Mouse (Mus musculus): ENCODE data around the gene Prkci. TPM values are rescaled to one million over a fixed set of nuclear protein-coding genes. Genes with fewer than 3 reads are reported as not detected.

The Prkci gene
- polyA plus RNA-seq, 1 experiment from 2014 or later, result 38.5 TPM

GRCm38 (mm10) chr3:30975102-30975754, 20.3 kb upstream of the Prkci start:
- ATAC-seq, result no peak
- H3K27me3 ChIP-seq (replicated peaks), result no peaks in the 10 kb centered on the region
- no peaks in the 10 kb centered on the region for H3K4me1 ChIP-seq (replicated peaks)
- no peak overlapping the region for H3K27ac ChIP-seq
- H3K4me3 ChIP-seq (replicated peaks), result no peak overlapping the region
- H3K4me2 ChIP-seq (replicated peaks), result no peak overlapping the region
- H3K9me3 ChIP-seq, result no peaks in the 10 kb centered on the region
- WGBS, result 55% methylated on average over 9 of the region's 9 CpGs
- no peak overlapping the region for H3K9ac ChIP-seq
- H3K36me3 ChIP-seq, result no peaks in the 10 kb centered on the region

DNA sequence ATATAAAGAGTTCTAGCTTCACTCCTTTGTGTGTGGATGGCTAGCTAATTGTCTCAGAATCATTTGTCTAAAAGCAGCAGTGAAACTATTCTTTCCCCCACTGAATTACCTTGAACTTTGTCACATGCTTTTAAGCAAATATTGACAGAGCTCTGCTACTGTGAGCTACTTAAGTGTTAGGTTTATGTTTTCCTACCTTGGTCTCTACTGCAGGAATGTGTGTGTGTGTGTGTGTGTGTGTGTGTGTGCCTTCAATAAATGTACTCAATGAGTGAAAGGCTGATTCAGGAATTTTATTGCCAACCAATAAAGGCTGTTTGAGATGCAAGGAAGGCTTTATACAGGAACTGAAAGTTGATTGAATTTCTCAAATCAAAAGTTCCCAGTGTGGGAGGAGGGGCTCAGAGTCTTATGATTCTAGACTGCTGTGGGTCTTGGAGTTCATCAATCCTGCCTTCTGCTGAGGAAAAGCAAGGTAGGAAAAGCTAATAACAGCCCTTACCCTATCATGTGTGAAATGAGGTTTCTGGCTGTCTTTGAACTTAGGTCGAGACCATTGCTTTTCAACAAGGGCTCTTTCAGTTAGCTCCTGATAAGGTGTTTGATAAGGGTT, 18.4 kb upstream of the Prkci start:
- no peaks in the 10 kb centered on the region for H3K27me3 ChIP-seq (replicated peaks)
- no peaks in the 10 kb centered on the region for H3K36me3 ChIP-seq
- 0 out of 2 replicates have a peak, but pooled peaks cover 3% of the 10 kb centered on the region for H3K4me1 ChIP-seq (replicated peaks)
- peak overlapping the region; percentile 70 for H3K27ac ChIP-seq
- no peak overlapping the region for H3K9ac ChIP-seq
- H3K4me3 ChIP-seq (replicated peaks), result no peak overlapping the region
- H3K4me2 ChIP-seq (replicated peaks), result no peak overlapping the region
- peak; percentile 87 for ATAC-seq
- 47% methylated on average over 1 of the region's 1 CpGs for WGBS
- H3K9me3 ChIP-seq, result no peaks in the 10 kb centered on the region

DNA sequence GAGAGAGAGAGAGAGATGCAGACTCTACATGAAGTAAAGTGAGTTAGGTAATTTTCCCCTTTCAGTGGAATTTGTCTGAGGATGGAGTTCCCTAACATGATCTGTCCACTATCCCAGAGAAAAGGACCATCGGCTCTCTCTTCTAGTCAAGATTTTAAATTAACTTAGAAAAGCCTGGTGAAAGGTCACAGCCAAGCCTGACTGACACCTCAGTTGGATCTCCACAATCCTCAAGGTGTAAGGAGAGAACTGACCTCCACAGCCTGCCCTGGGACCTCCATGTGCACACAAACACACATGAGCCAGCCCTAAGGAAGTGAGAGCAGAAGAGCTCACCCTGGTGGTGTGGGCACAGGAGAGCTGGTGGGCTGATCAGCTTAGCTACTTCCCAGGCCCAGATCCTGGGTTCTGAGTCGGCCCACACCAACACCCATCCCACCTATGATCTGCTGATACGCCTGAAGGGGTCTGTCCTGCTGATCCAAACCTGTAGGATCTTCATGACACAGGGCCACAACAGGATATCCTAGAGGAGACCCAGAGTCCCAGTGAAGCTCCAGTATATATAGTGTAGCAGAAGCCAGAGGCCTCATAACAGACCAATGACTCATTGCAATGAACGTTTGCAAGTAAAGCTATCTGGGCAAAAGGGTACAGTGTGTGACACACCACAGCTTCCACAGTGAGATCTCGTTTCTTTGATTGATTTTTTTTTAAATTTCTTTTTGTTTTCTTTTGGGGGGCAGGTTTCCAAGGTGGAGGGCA, 13.7 kb upstream of the Prkci start:
- 0 out of 2 replicates have a peak, but pooled peaks cover 3% of the 10 kb centered on the region for H3K4me1 ChIP-seq (replicated peaks)
- ATAC-seq, result peak; percentile 82
- peak overlapping the region; percentile 48 for H3K27ac ChIP-seq
- H3K9ac ChIP-seq, result no peak overlapping the region
- H3K36me3 ChIP-seq, result no peaks in the 10 kb centered on the region
- H3K4me3 ChIP-seq (replicated peaks), result no peak overlapping the region
- WGBS, result 57% methylated on average over 5 of the region's 5 CpGs
- H3K9me3 ChIP-seq, result no peaks in the 10 kb centered on the region
- no peaks in the 10 kb centered on the region for H3K27me3 ChIP-seq (replicated peaks)
- no peak overlapping the region for H3K4me2 ChIP-seq (replicated peaks)

- no peak overlapping the region for H3K4me2 ChIP-seq (replicated peaks)
- 48% methylated on average over 8 of the region's 8 CpGs for WGBS
Observed at GRCm38 (mm10) chr3:30982924-30983536, 12.5 kb upstream of the Prkci start.

DNA sequence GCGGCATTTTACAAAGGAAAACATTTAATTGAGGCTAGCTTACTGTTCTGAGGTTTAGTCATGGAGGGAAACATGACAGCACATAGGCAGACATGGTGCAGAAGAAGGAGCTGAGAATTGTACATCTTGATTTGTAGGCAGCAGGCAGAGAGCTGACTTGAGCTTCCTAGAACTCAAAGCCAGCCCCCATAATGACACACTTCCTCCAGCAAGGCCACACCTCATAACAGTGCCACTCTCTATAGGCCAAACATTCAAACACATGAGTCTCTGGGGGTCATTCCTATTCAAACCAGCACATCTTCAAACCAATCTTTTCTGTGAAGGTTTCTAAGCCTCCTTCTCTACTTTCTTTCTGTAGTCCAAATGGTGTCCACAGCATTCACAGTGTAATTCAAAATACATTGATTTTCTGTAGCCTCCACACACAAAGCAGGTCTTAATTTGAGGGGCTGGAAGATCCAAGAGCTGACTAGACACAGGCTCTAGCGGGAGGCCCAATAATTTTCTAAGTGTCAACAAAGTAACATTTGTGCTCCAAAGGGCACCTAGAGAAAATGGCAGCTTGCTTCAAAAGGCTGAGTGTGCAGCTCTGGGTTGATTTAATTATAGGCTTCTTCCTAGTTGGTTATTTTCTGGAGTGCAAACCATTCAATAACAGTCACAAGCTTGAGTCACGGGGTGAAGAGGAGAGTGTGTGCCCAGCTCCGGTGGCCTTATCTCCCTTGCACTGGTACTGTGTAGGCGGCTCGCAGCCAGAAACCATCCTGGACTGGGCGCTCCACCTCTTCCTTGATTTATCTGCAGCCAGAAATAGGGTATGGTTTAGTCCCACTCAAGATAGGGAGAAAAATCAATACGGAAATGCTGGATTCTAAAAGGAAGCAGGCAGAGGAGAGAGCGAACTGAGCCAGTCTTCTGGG, 7.9 kb upstream of the Prkci start:
- Histone ChIP-seq H3K9me3 (no peaks in the 10 kb centered on the region), H3K9ac (no peak overlapping the region), H3K4me2 (replicated peaks) (no peak overlapping the region), H3K36me3 (no peaks in the 10 kb centered on the region), H3K27ac (no peak overlapping the region), H3K4me3 (replicated peaks) (no peak overlapping the region), H3K4me1 (replicated peaks) (no peaks in the 10 kb centered on the region), H3K27me3 (replicated peaks) (no peaks in the 10 kb centered on the region)
- ATAC-seq, result peak; percentile 91
- 68% methylated on average over 9 of the region's 9 CpGs for WGBS

More at GRCm38 (mm10) chr3:30982924-30983536, 12.5 kb upstream of the Prkci start:
- ATAC-seq, result no peak
- Histone ChIP-seq H3K27me3 (replicated peaks) (no peaks in the 10 kb centered on the region), H3K36me3 (no peaks in the 10 kb centered on the region), H3K27ac (no peak overlapping the region), H3K9me3 (no peaks in the 10 kb centered on the region), H3K4me3 (replicated peaks) (no peak overlapping the region), H3K4me1 (replicated peaks) (0 out of 2 replicates have a peak, but pooled peaks cover 3% of the 10 kb centered on the region), H3K9ac (no peak overlapping the region)

- H3K9me3 ChIP-seq, result no peaks in the 10 kb centered on the region
- no peak overlapping the region for H3K4me3 ChIP-seq (replicated peaks)
- 75% methylated on average over 7 of the region's 7 CpGs for WGBS
- no peak overlapping the region for H3K9ac ChIP-seq
- H3K4me2 ChIP-seq (replicated peaks), result no peak overlapping the region
- no peaks in the 10 kb centered on the region for H3K27me3 ChIP-seq (replicated peaks)
- H3K4me1 ChIP-seq (replicated peaks), result no peaks in the 10 kb centered on the region
- H3K27ac ChIP-seq, result no peak overlapping the region
- H3K36me3 ChIP-seq, result no peaks in the 10 kb centered on the region
- ATAC-seq, result no peak
Observed at GRCm38 (mm10) chr3:30992161-30992560, 3.4 kb upstream of the Prkci start.

- Histone ChIP-seq H3K36me3 (no peaks in the 10 kb centered on the region), H3K4me1 (replicated peaks) (no peaks in the 10 kb centered on the region; the same call in 1 of the 2 replicates), H3K9ac (no peak overlapping the region), H3K4me3 (replicated peaks) (no peak overlapping the region), H3K9me3 (no peaks in the 10 kb centered on the region), H3K27me3 (replicated peaks) (no peaks in the 10 kb centered on the region), H3K27ac (no peak overlapping the region), H3K4me2 (replicated peaks) (no peak overlapping the region)
- no peak for ATAC-seq
Observed at GRCm38 (mm10) chr3:30993066-30993573, 2.4 kb upstream of the Prkci start.

DNA sequence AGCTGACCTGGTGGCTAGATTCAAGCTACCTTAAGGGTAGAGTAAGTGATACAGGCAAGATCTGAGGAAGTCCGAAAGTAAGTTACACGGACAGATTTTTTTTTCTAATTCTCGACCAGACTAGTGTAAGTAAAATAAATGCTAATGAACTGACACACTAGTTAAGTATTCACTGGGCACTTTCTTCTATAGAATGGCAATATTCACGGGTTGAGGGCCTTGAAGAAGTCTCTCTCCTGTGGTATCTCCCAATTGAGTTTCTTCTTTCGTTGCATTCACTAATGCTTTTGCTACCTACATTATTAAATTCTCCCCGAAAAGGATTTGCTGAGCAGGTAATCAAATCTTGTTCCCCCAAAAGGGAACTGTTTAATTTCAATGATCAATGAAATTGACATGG, 688 bp upstream of the Prkci start:
- peaks cover 11% of the 10 kb centered on the region for H3K4me1 ChIP-seq (replicated peaks)
- H3K9me3 ChIP-seq, result no peaks in the 10 kb centered on the region
- no peak for ATAC-seq
- WGBS, result 20% methylated on average over 6 of the region's 6 CpGs
- H3K4me2 ChIP-seq (replicated peaks), result peak overlapping the region; percentile 51
- peak overlapping the region; percentile 91 for H3K9ac ChIP-seq
- no peak overlapping the region for H3K27ac ChIP-seq
- peak overlapping the region; percentile 92 for H3K4me3 ChIP-seq (replicated peaks)
- no peaks in the 10 kb centered on the region for H3K27me3 ChIP-seq (replicated peaks)
- H3K36me3 ChIP-seq, result no peaks in the 10 kb centered on the region

DNA sequence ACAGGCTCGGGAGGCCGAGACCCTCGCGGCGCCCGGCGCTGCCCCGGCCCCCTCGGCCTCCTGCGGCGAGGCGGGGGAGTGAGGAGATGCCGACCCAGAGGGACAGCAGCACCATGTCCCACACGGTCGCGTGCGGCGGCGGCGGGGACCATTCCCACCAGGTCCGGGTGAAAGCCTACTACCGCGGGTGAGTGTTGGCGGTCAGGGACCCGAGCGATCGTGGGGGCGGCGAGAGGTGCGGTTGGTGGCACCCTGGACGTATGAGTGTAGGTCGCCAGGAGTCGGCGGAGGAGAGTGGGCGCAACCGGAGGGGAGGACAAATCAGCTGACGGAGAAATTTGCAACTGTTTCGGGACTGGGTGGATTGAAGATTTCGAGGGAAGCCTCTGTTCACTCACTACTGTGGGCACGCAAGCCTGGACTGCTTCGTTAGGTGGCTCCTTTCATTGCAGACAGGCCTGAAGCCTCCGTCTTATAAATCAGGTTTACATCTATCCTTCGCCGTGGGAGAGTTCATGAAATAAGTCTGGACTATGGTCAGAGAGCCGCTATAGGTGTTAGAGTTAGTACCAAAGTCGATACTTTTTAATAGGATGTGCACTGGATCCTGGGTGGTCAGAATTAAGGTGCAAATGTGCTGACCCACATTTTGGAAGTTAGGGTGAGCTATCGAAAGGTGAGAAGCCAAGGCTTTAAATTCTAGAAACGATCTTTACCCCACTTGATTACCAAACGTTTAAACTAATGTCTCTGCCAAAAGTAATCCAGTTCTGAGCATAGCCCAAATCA, 546 bp downstream of the Prkci start:
- Histone ChIP-seq H3K4me1 (replicated peaks) (peaks cover 18% of the 10 kb centered on the region), H3K27ac (peak overlapping the region; percentile 81), H3K9ac (peak overlapping the region; percentile 91), H3K4me3 (replicated peaks) (peak overlapping the region; percentile 92), H3K4me2 (replicated peaks) (peak overlapping the region; percentile 51), H3K36me3 (no peaks in the 10 kb centered on the region), H3K9me3 (no peaks in the 10 kb centered on the region), H3K27me3 (replicated peaks) (no peaks in the 10 kb centered on the region)
- peak; percentile 60 for ATAC-seq
- under 1% methylated on average over 49 of the region's 49 CpGs for WGBS

DNA sequence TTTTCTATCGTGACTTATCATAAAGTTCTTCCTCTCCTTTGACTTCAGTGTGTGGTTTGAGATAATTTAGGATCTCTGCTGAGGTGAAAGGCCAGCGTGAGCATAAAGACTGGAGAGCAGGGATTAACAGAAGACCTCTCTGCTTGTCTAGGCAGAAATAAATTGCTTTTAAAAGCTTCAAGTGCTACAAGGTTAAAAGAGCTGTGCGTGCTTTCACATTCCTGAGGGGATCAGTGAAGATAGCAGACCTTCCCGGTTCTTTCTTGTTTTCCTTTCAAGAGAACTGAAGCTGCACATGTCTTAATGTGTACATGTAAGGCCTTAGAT, 1.1 kb downstream of the Prkci start:
- ATAC-seq, result no peak
- H3K4me1 ChIP-seq (replicated peaks), result peaks cover 20% of the 10 kb centered on the region
- H3K4me2 ChIP-seq (replicated peaks), result peak overlapping the region; percentile 51
- peak overlapping the region; percentile 91; the same call in 1 of the 2 replicates for H3K9ac ChIP-seq
- no peaks in the 10 kb centered on the region for H3K27me3 ChIP-seq (replicated peaks)
- H3K36me3 ChIP-seq, result no peaks in the 10 kb centered on the region
- H3K27ac ChIP-seq, result no peak overlapping the region
- peak overlapping the region; percentile 92 for H3K4me3 ChIP-seq (replicated peaks)
- WGBS, result 2% methylated on average over 4 of the region's 4 CpGs
- no peaks in the 10 kb centered on the region for H3K9me3 ChIP-seq
